Mouse (Mus musculus) kidney, postnatal 14 days (tissue): ENCODE results near the gene Herpud1.

Source experiments
- DNase-seq: peaks from one replicate; pipeline ENCODE4 v3.0.0; 2022; ENCODE audit warnings: mixed read lengths

Gene Herpud1

GRCm38 (mm10) chr8:94386214-94387026 is at the start of gene Herpud1:
TSS of gene Herpud1 (plus strand) at chr8:94386438.
- DNase-seq = peak; percentile 99

GRCm38 (mm10) chr8:94337559-94337958 is 48.7 kb upstream of the Herpud1 start:
- no peak for DNase-seq

- no peak for DNase-seq
These were observed 45.4 kb upstream of the Herpud1 start for GRCm38 (mm10) chr8:94340796-94341195.

GRCm38 (mm10) chr8:94342691-94343090 is 43.5 kb upstream of the Herpud1 start:
- no peak for DNase-seq

- DNase-seq = peak; percentile 87
These were observed 42.9 kb upstream of the Herpud1 start for GRCm38 (mm10) chr8:94343290-94343689.

GRCm38 (mm10) chr8:94343778-94344320 is 42.4 kb upstream of the Herpud1 start:
- no peak for DNase-seq

- DNase-seq = no peak
These were observed 40.6 kb upstream of the Herpud1 start for GRCm38 (mm10) chr8:94345657-94346056.

GRCm38 (mm10) chr8:94346264-94346663 is 40.0 kb upstream of the Herpud1 start:
- no peak for DNase-seq

GRCm38 (mm10) chr8:94348425-94348824 is 37.8 kb upstream of the Herpud1 start:
- no peak for DNase-seq

GRCm38 (mm10) chr8:94354069-94354531 is 32.1 kb upstream of the Herpud1 start:
- peak; percentile 81 for DNase-seq

- peak; percentile 35 for DNase-seq
These were observed 31.7 kb upstream of the Herpud1 start for GRCm38 (mm10) chr8:94354571-94354970.

GRCm38 (mm10) chr8:94357220-94357619 is 29.0 kb upstream of the Herpud1 start:
- no peak for DNase-seq

- peak; percentile 94 for DNase-seq
These were observed 27.7 kb upstream of the Herpud1 start for GRCm38 (mm10) chr8:94358541-94358940.

GRCm38 (mm10) chr8:94361774-94362431 is 24.3 kb upstream of the Herpud1 start:
- no peak for DNase-seq

GRCm38 (mm10) chr8:94362607-94363239 is 23.5 kb upstream of the Herpud1 start:
- peak; percentile 70 for DNase-seq

GRCm38 (mm10) chr8:94363288-94363688 is 22.9 kb upstream of the Herpud1 start:
- peak; percentile 88 for DNase-seq

- peak; percentile 92 for DNase-seq
These were observed 22.3 kb upstream of the Herpud1 start for GRCm38 (mm10) chr8:94363906-94364305.

GRCm38 (mm10) chr8:94364686-94365312 is 21.4 kb upstream of the Herpud1 start:
- DNase-seq = peak; percentile 43

- DNase-seq = peak; percentile 45
These were observed 20.7 kb upstream of the Herpud1 start for GRCm38 (mm10) chr8:94365410-94365981.

- no peak for DNase-seq
These were observed 15.4 kb upstream of the Herpud1 start for GRCm38 (mm10) chr8:94370839-94371238.

- no peak for DNase-seq
These were observed 13.2 kb upstream of the Herpud1 start for GRCm38 (mm10) chr8:94372955-94373599.

- DNase-seq = no peak
These were observed 10.7 kb upstream of the Herpud1 start for GRCm38 (mm10) chr8:94375551-94375991.
